Mouse (Mus musculus): ENCODE results near the gene Chat. TPM values are rescaled to one million over a fixed set of nuclear protein-coding genes. Genes with fewer than 3 reads are reported as not detected.

Chat gene
- 0.10 TPM in 1 of 2 replicates, not detected in the other for polyA plus RNA-seq (2014; fragmentation: Nextera tagmentation; extraction: Ambion mirVana)

GRCm38 (mm10) chr14:32465889-32466288 lies at the start of gene Chat:
TSS of gene Chat (minus strand) at chr14:32465989.
- Histone ChIP-seq H3K36me3 (replicated peaks; ENCODE audit: control insufficient read depth, insufficient read depth, low read depth, low read length) (no peaks in the 10 kb centered on the region), H3K4me1 (ENCODE audit: control insufficient read depth, insufficient read depth, low read length) (peaks cover 4% of the 10 kb centered on the region; the same call in 1 of the 2 replicates), H3K4me3 (ENCODE audit: low read depth, low read length) (peak within 1 kb of the TSS; percentile 26), H3K27me3 (ENCODE audit: control insufficient read depth, insufficient read depth, low read length) (peaks cover 63% of the 10 kb centered on the region), H3K4me2 (ENCODE audit: low read depth, low read length) (peak within 1 kb of the TSS; percentile 49), H3K27ac (replicated peaks; ENCODE audit: low read depth, low read length) (no peak within 1 kb of the TSS), H3K9ac (replicated peaks; ENCODE audit: low read length) (no peak within 1 kb of the TSS), H3K9me3 (replicated peaks; ENCODE audit: control insufficient read depth, low read length) (no peaks in the 10 kb centered on the region)
- WGBS: 14% methylated on average over 13 of the region's 13 CpGs
- no peak for DNase-seq (ENCODE audit: low spot score)
- ATAC-seq (replicated peaks; ENCODE audit: insufficient number of reproducible peaks, low FRiP score, low TSS enrichment, low read depth): no peak

GRCm38 (mm10) chr14:32513336-32514032 lies 47.7 kb upstream of the Chat start, which contains the start of gene Ercc6:
TSS of gene Ercc6 (plus strand) at chr14:32513521.
- Histone ChIP-seq H3K4me1 (ENCODE audit: control insufficient read depth, insufficient read depth, low read length) (no peaks in the 10 kb centered on the region; the same call in 1 of the 2 replicates), H3K9ac (replicated peaks; ENCODE audit: low read length) (peak within 1 kb of the TSS; percentile 70), H3K9me3 (replicated peaks; ENCODE audit: control insufficient read depth, low read length) (no peaks in the 10 kb centered on the region), H3K4me2 (ENCODE audit: low read depth, low read length) (peak within 1 kb of the TSS; percentile 72), H3K27ac (replicated peaks; ENCODE audit: low read depth, low read length) (no peak within 1 kb of the TSS), H3K36me3 (replicated peaks; ENCODE audit: control insufficient read depth, insufficient read depth, low read depth, low read length) (no peaks in the 10 kb centered on the region; the same call in none of the 2 replicates), H3K4me3 (ENCODE audit: low read depth, low read length) (peak within 1 kb of the TSS; percentile 55), H3K27me3 (ENCODE audit: control insufficient read depth, insufficient read depth, low read length) (no peaks in the 10 kb centered on the region)
- peak; percentile 98 for DNase-seq (ENCODE audit: low spot score)
- under 1% methylated on average over 62 of the region's 62 CpGs for WGBS
- peak; percentile 91 for ATAC-seq (replicated peaks; ENCODE audit: insufficient number of reproducible peaks, low FRiP score, low TSS enrichment, low read depth)

DNA sequence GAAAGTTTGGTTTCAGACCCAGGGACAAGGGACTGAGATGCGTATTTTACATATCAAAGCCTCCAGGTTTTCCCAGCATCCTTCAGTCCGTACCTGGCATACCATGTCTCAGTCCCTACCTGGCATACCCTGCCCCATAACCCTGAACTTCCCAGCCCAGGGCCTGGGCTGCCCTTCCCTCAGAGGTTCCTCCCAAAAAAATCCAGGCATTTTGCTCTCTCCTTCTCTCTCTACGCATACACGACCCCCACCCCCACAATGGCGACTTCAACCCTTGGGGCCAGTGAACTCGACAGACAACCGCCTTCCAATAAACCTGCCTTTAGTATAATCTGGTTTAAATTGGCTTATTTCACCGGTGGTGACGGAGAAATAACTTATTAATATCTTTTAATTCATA lies 47.1 kb upstream of the Chat start:
- no peaks in the 10 kb centered on the region for H3K27me3 ChIP-seq (ENCODE audit: control insufficient read depth, insufficient read depth, low read length)
- DNase-seq (ENCODE audit: low spot score): no peak
- 41% methylated on average over 9 of the region's 9 CpGs for WGBS
- ATAC-seq (replicated peaks; ENCODE audit: insufficient number of reproducible peaks, low FRiP score, low TSS enrichment, low read depth): 0 out of 2 replicates have a peak, but pooled peaks have one; percentile 31
- H3K9me3 ChIP-seq (replicated peaks; ENCODE audit: control insufficient read depth, low read length): no peaks in the 10 kb centered on the region
- H3K9ac ChIP-seq (replicated peaks; ENCODE audit: low read length): peak overlapping the region; percentile 70
- H3K36me3 ChIP-seq (replicated peaks; ENCODE audit: control insufficient read depth, insufficient read depth, low read depth, low read length): no peaks in the 10 kb centered on the region; the same call in none of the 2 replicates
- no peak overlapping the region for H3K27ac ChIP-seq (replicated peaks; ENCODE audit: low read depth, low read length)
- H3K4me1 ChIP-seq (ENCODE audit: control insufficient read depth, insufficient read depth, low read length): no peaks in the 10 kb centered on the region; the same call in 1 of the 2 replicates
- H3K4me3 ChIP-seq (ENCODE audit: low read depth, low read length): peak overlapping the region; percentile 55; the same call in 1 of the 2 replicates
- H3K4me2 ChIP-seq (ENCODE audit: low read depth, low read length): peak overlapping the region; percentile 72

- Histone ChIP-seq H3K4me3 (ENCODE audit: low read depth, low read length) (no peak overlapping the region), H3K9me3 (replicated peaks; ENCODE audit: control insufficient read depth, low read length) (no peaks in the 10 kb centered on the region), H3K27ac (replicated peaks; ENCODE audit: low read depth, low read length) (no peak overlapping the region), H3K9ac (replicated peaks; ENCODE audit: low read length) (no peak overlapping the region), H3K27me3 (ENCODE audit: control insufficient read depth, insufficient read depth, low read length) (no peaks in the 10 kb centered on the region), H3K4me1 (ENCODE audit: control insufficient read depth, insufficient read depth, low read length) (no peaks in the 10 kb centered on the region; the same call in 1 of the 2 replicates), H3K36me3 (replicated peaks; ENCODE audit: control insufficient read depth, insufficient read depth, low read depth, low read length) (no peaks in the 10 kb centered on the region), H3K4me2 (ENCODE audit: low read depth, low read length) (no peak overlapping the region)
- ATAC-seq (replicated peaks; ENCODE audit: insufficient number of reproducible peaks, low FRiP score, low TSS enrichment, low read depth) (no peak), DNase-seq (ENCODE audit: low spot score) (no peak)
- 84% methylated on average over 6 of the region's 6 CpGs for WGBS
These were observed 43.7 kb upstream of the Chat start for GRCm38 (mm10) chr14:32509443-32509961.

DNA sequence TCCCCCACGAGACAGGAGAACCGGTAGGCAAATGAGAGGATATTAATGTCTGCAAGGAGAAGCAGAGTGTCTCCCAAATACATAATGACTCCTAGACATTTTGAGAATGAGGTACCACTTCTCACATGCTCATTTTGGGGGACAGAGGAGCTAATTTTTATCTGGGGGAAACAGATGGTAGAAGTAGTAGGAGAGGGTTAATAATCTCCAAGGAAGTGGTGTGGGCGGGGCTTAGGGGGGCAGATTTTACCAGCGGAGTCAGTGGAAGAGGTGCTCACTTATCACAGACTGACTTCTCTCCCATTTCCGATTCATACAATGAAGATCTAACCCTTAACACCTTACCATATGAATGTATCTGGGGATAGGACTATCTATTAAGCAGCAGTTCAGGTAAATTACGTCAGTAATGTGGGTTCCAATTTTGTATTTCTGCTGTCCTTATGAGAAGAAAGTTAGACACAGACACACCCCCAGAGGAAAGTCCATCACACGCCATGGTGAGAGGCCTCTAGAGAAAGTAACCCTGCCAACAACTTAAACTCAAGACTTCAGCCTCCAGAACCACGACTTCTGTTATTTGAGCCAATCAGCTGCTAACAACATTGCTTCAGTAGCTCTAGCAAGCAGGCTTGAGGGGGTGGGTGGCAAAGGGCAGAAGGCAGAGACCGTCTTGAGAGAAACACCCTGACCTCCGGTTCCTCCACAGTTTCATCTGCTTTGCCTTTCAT lies 42.5 kb upstream of the Chat start:
- no peak for DNase-seq (ENCODE audit: low spot score)
- Histone ChIP-seq H3K27ac (replicated peaks; ENCODE audit: low read depth, low read length) (no peak overlapping the region), H3K4me3 (ENCODE audit: low read depth, low read length) (no peak overlapping the region)

DNA sequence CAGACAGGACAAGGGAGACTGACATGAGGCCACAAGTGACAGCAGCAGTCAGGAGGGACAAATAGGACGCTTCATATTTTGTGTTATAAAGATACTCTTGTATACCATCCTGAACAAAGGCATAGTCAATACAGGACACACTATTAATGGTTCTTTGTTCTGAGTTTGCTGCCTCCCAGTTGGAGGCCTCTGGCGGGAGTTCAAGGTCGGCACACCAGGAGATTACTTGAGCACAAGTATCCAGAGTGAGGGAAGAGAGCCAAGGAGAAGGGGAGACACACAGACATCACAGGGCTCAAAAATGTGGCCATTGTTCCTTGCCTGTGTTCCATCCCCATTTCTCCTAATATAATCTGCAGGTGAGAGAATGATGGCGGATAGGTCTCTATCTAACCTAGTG lies 41.4 kb upstream of the Chat start:
- H3K4me1 ChIP-seq (ENCODE audit: control insufficient read depth, insufficient read depth, low read length): no peaks in the 10 kb centered on the region
- no peak for ATAC-seq (replicated peaks; ENCODE audit: insufficient number of reproducible peaks, low FRiP score, low TSS enrichment, low read depth)
- DNase-seq (ENCODE audit: low spot score): no peak
- H3K4me3 ChIP-seq (ENCODE audit: low read depth, low read length): no peak overlapping the region
- no peaks in the 10 kb centered on the region for H3K9me3 ChIP-seq (replicated peaks; ENCODE audit: control insufficient read depth, low read length)
- H3K9ac ChIP-seq (replicated peaks; ENCODE audit: low read length): no peak overlapping the region
- H3K4me2 ChIP-seq (ENCODE audit: low read depth, low read length): no peak overlapping the region
- H3K36me3 ChIP-seq (replicated peaks; ENCODE audit: control insufficient read depth, insufficient read depth, low read depth, low read length): no peaks in the 10 kb centered on the region
- no peak overlapping the region for H3K27ac ChIP-seq (replicated peaks; ENCODE audit: low read depth, low read length)
- H3K27me3 ChIP-seq (ENCODE audit: control insufficient read depth, insufficient read depth, low read length): no peaks in the 10 kb centered on the region
- 86% methylated on average over 4 of the region's 4 CpGs for WGBS

More for the DNA sequence above, 42.5 kb upstream of the Chat start:
- WGBS: 60% methylated on average over 10 of the region's 10 CpGs
- Histone ChIP-seq H3K9ac (replicated peaks; ENCODE audit: low read length) (no peak overlapping the region), H3K36me3 (replicated peaks; ENCODE audit: control insufficient read depth, insufficient read depth, low read depth, low read length) (no peaks in the 10 kb centered on the region), H3K4me1 (ENCODE audit: control insufficient read depth, insufficient read depth, low read length) (no peaks in the 10 kb centered on the region; the same call in 1 of the 2 replicates), H3K27me3 (ENCODE audit: control insufficient read depth, insufficient read depth, low read length) (no peaks in the 10 kb centered on the region), H3K9me3 (replicated peaks; ENCODE audit: control insufficient read depth, low read length) (no peaks in the 10 kb centered on the region), H3K4me2 (ENCODE audit: low read depth, low read length) (no peak overlapping the region)
- ATAC-seq (replicated peaks; ENCODE audit: insufficient number of reproducible peaks, low FRiP score, low TSS enrichment, low read depth): no peak

GRCm38 (mm10) chr14:32506329-32506728 lies 40.5 kb upstream of the Chat start:
- Histone ChIP-seq H3K27ac (replicated peaks; ENCODE audit: low read depth, low read length) (no peak overlapping the region), H3K4me1 (ENCODE audit: control insufficient read depth, insufficient read depth, low read length) (no peaks in the 10 kb centered on the region), H3K9me3 (replicated peaks; ENCODE audit: control insufficient read depth, low read length) (no peaks in the 10 kb centered on the region), H3K4me3 (ENCODE audit: low read depth, low read length) (no peak overlapping the region), H3K4me2 (ENCODE audit: low read depth, low read length) (no peak overlapping the region), H3K9ac (replicated peaks; ENCODE audit: low read length) (no peak overlapping the region), H3K36me3 (replicated peaks; ENCODE audit: control insufficient read depth, insufficient read depth, low read depth, low read length) (no peaks in the 10 kb centered on the region), H3K27me3 (ENCODE audit: control insufficient read depth, insufficient read depth, low read length) (no peaks in the 10 kb centered on the region)
- DNase-seq (ENCODE audit: low spot score): no peak
- 86% methylated on average over 10 of the region's 10 CpGs for WGBS
- no peak for ATAC-seq (replicated peaks; ENCODE audit: insufficient number of reproducible peaks, low FRiP score, low TSS enrichment, low read depth)
